Mouse (Mus musculus): Measurements from ENCODE around the gene Hspa1l.
"Not testable (repeated sequence)": the region's sequence is repeated elsewhere in the genome, so short reads cannot be mapped to it uniquely, and the experiment has no call there.

The Hspa1l gene

DNA sequence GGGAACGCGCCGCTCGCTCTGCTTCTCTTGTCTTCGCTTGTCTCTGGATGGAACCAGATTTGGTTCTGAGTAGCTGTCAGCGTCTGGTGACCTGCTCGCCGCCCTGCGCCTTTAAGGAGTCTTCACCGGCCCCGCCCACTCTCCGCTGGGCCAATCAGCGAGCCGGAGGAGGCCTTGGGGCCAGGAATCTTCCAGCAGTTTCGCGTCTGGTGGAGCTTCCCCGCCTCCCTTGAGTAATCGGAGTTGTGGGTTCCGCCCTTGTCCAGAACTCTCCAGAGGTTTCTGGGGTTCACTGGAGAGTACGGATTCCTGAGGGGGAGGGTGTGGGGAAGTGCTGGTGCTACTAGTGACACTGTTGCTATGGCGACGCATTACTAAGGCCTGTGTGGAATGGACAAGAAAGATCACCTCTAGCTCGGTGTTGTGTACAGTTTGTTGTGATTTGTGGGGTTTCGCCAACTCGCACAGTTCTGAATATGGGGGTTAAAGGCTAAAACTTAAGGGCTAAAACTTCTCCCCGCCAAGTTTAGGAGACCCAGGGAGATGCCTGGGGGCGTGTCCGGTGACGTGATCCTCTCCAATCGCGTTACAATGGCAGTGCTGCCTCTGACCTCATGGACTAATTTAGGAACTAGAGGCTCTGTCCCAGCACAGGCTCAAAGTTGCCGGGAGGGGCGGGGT, at the start of gene Hspa1l, which contains the start of gene Hspa1a:
Gene Hspa1l, plus strand, starts transcription at position 635 of the 681 bp plus-strand sequence.
Gene Hspa1a, minus strand, starts transcription at position 88 of the 681 bp plus-strand sequence.
- not testable (repeated sequence) for DNase-seq (ENCODE audit: low read depth)

GRCm38 (mm10) chr17:34922939-34923338, 49.6 kb upstream of the Hspa1l start:
- DNase-seq (ENCODE audit: low read depth), result peak; percentile 45

DNA sequence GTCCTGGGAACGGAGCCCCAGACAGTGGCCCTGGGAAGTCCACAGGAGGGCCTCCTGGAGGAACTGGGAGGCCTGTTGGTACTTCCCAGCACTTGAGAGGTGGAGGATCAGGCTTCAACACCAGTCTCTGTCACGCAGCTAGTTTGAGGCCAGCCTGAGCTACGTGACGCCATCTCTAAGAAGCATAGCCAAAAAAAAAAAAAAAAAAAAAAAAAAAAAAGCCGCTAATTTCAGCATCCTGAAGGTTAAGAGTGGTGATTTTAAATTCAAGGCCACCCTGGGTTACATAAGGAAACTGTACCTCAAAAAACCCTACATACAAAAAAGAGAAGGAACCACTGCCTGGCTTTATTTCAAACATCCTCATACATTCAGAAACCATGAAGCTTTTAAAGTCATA, 48.2 kb upstream of the Hspa1l start:
- no peak for DNase-seq (ENCODE audit: low read depth)

DNA sequence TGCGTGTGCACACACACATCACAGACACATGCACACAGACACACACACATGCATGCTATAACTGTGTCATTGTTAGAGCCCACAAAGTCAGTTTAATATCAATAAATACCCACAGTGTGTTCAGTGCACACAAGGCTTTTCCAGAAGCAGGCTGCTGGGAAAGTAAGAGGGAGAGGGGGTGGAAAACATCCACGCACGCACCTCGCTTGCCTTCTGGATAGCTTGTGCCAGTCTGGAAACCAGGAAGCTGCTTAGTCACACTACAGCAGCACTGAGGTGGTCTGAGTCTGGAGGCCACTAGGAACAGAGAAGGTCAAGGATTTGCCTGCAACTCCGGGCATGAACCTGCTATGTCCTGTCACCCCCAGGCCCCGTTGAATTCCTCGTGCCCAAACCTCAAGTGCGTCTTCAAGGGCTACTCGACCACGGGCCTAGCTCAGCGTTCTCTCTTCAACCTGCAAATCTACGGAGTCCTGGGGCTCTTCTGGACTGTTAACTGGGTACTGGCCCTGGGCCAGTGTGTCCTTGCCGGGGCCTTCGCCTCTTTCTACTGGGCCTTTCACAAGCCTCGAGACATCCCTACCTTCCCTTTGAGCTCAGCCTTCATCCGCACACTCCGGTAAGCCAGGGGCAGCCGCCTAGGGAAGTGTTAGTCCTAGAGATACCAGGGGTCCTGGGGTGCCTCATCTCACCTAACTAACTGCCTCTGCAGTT, 45.0 kb upstream of the Hspa1l start:
- no peak for DNase-seq (ENCODE audit: low read depth)

DNA sequence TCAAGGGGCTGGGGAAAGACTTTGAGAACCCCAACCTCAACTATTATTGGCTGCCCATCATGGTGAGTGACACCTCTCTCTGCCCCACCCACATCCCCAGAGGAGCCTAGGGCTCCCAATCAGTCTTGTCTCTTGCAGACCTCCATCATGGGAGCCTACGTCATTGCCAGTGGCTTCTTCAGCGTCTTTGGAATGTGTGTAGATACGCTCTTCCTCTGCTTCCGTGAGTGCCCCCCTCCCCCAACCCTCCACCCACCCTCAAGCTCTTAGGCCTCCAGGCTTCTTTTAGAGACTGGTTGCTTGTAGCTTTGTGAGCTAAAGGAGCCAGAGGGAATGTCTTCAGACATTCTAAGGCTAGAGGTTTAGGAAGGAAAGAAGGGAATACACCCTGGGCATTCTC, 43.7 kb upstream of the Hspa1l start:
- DNase-seq (ENCODE audit: low read depth), result no peak

DNA sequence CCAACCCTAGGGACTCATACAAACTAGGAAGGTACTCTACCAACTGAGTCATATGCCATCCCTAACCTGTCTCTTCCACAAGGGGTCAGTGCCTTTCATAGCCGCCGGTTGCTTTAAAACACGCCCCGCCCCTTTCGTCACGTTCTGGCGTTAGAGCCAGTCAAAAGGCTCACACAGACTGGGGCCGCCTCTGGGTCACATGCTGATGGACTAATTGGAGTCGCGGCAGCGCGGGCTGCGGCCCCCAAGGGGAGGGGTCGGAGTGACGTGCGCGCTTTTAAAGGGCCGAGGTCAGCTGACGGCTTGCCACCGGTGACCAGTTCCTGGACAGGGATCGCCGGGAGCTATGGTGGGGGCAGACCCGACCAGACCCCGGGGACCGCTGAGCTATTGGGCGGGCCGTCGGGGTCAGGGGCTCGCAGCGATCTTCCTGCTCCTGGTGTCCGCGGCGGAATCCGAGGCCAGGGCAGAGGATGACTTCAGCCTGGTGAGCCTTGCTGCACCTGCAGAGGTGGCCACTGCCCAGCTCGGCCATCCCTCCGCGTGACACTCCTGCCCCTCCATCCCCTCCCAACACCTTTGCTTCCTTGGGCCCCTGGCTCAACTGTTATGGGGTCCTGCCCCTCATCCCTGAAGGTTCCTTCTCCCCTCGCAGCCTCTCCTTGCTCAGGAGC, 41.3 kb upstream of the Hspa1l start, which contains the start of gene Neu1:
Gene Neu1, plus strand, starts transcription at position 193 of the 674 bp plus-strand sequence.
- peak; percentile 99 for DNase-seq (ENCODE audit: low read depth)

GRCm38 (mm10) chr17:34931735-34932098, 40.8 kb upstream of the Hspa1l start:
- DNase-seq (ENCODE audit: low read depth), result no peak

DNA sequence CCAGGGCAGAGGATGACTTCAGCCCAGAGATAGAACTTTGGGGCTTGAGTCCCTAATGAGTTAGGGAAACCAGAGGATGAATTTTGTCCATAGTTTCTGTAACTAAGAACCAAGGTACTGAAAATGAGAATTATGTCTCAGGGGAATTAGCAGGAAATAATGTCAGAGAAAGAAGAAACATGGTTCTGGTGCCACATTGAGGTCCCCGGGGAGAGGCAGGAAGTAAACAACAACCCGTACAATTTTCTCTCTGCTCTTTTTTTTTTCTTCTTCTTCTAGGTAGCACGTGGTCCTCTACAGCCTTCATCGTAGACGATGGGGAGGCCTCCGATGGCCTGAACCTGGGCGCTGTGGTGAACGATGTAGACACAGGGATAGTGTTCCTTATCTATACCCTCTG, 40.2 kb upstream of the Hspa1l start:
- no peak for DNase-seq (ENCODE audit: low read depth)

- no peak for DNase-seq (ENCODE audit: low read depth)
These were observed 38.5 kb upstream of the Hspa1l start for GRCm38 (mm10) chr17:34934031-34934430.

DNA sequence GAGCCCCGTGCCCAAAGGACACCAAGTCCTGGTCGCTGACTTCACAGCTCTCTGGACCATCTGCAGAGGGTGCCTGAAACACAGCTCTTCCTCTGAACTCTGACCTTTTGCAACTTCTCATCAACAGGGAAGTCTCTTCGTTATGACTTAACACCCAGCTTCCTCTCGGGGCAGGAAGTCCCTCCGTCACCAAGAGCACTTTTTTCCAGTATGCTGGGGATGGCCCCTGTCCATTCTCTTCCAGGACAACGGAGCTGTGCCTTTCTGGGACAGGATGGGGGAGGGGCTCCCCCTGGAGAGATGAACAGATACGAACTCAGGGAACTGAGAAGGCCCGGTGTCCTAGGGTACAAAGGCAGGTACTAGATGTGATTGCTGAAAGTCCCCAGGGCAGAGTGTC, 37.7 kb upstream of the Hspa1l start:
- no peak for DNase-seq (ENCODE audit: low read depth)

DNA sequence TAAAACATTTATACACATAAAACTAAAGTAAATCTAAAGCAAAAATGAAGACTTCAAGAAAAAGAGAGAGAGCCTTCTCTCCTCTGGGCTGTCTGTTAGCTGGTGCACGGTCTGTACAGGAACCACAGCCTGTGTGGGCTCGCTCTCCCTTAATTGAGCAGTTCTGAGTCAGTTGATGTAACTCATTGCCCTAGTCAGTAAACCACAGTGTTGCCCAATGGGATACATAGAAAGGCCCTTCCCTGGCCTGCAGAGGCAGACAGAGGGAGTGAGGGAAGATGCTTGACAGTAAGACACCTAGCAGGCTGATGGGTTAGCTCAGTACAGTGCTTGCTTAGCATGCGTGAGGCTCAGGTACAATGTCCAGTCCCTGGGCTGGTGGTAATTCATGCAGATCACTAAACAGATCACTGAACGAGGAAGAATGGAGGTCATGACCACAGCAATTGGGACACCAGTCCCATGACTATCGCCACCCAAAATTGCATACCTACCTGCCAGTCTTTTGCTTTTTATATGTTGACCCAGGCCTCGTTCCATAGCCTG, 34.5 kb upstream of the Hspa1l start:
- peak; percentile 53 for DNase-seq (ENCODE audit: low read depth)

GRCm38 (mm10) chr17:34941344-34942041, 31.0 kb upstream of the Hspa1l start:
- DNase-seq (ENCODE audit: low read depth), result no peak

- peak; percentile 70 for DNase-seq (ENCODE audit: low read depth)
These were observed 29.2 kb upstream of the Hspa1l start for GRCm38 (mm10) chr17:34943128-34943815.

- DNase-seq (ENCODE audit: low read depth), result peak; percentile 72
These were observed 28.1 kb upstream of the Hspa1l start for GRCm38 (mm10) chr17:34944362-34944761.

DNA sequence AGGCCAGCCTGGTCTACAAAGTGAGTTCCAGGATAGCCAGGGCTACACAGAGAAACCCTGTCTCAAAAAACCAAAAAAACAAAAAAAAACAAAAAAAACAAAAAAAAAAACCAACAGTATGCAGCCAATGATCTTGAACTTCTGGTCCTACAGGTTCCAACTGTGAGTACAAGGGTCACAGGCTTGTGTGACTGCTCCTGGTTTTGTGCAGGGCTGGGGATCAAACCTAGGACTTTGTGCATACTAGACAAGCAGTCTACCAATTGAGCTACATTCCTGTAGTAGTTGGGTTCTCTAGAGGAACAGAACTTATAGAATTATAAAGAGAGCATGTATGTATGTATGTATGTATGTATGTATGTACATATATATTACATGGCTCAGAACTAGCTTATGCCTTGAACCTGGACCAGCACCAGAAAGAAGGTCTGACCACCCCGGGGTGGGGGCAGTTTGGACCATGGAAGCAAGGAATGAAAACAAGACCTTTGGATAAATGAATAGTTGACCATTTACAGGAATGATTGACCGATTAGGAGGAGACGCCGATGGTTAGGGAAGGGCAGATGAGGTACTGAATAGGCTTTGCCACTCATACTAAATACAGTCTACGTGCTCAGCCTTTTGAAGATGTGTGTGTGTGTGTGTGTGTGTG, 25.9 kb upstream of the Hspa1l start:
- no peak for DNase-seq (ENCODE audit: low read depth)

- peak; percentile 65 for DNase-seq (ENCODE audit: low read depth)
These were observed 24.9 kb upstream of the Hspa1l start for GRCm38 (mm10) chr17:34947606-34948005.

DNA sequence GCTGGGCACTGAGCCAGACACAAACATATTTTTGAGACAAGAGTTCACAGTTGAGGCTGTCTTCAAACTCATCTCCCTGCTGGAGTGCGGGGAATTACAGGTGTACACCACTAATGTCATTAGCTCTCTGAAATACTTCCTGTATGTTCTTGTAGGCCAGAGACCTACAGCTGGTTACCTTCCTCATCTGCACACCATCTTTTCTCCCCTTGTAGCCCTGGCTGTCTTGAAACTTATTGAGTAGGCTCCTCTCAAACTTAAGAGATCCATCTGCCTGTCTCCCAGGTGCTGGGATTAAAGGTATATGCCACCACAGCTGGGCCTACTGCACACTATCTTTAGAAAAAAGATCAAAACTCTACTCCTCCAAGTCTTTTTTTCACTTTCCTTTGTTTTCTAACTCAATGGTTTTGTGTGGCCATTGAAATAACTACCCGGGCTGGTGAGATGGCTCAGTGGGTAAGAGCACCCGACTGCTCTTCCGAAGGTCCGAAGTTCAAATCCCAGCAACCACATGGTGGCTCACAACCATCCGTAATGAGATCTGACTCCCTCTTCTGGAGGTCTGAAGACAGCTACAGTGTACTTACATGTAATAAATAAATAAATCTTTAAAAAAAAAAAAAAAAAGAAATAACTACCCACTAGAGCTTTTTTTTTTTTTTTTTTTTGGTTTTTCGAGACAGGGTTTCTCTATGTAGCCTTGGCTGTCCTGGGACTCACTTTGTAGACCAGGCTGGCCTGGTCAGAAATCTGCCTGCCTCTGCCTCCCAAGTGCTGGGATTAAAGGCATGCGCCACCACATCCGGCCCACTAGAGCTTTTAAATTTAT, 23.6 kb upstream of the Hspa1l start:
- not testable (repeated sequence) for DNase-seq (ENCODE audit: low read depth)

GRCm38 (mm10) chr17:34949553-34949969, 22.9 kb upstream of the Hspa1l start:
- no peak for DNase-seq (ENCODE audit: low read depth)

GRCm38 (mm10) chr17:34950514-34951455, 21.7 kb upstream of the Hspa1l start:
- peak; percentile 62 for DNase-seq (ENCODE audit: low read depth)

All from NIH3T3 (cell line).